In the genomic region with DNA sequence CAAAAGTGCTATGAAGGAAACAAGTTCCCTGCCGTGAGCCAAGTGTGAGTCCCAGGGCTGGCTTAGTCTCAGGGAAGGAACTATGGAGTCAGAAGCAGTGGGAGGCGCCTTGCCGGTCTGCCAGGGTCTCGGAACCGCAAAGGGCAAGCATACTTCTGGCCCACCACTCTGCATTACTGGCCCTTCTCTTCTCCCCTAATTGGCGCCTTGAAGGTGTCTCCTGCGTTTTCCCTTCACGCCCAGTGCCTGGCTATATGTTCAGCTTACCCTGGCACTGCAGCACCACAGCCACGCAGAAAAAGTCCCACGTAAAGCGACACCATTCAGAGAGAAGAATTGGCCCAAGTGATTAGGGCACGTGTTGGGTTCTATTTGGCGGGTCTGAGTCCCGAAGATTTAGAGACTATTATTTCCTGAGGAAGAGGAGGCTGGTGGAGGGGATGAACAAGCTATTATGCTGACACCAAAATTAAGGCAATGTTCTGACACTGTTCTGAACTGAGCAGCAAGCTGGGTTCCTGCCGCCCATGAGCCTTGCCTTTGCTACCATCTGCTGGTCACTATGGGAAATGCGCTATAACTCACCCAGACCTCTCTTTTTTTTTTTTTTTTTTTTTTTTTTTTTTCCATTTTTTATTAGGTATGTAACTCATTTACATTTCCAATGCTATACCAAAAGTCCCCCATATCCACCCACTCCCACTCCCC, we compare ENCODE assay signal across 8 mouse cellular contexts.
DNase-seq lines count a peak whose midpoint lies in the region; ATAC-seq and TF ChIP-seq lines count a peak whose summit lies in the region.

No protein-coding gene starts in this region.

- no peak overlapping the region for H3K27ac ChIP-seq in limb, embryonic 14.5 days (replicated peaks; ENCODE audit: low read depth, low read length)

- H3K4me2 ChIP-seq in limb, embryonic 14.5 days (replicated peaks; ENCODE audit: low read depth, low read length, severe bottlenecking): no peak overlapping the region; the same call in 1 of the 2 replicates

- H3K4me1 ChIP-seq in limb, embryonic 14.5 days (ENCODE audit: control insufficient read depth, insufficient read depth, low read length): no peaks in the 10 kb centered on the region

- TF ChIP-seq CTCF in C2C12 (IDR thresholded peaks at IDR 0.05; ENCODE audit: control insufficient read depth, insufficient read depth, insufficient read length): peak; percentile 68

- no peak overlapping the region for H3K4me3 ChIP-seq in C2C12 (ENCODE audit: insufficient read depth, poor library complexity, severe bottlenecking)
- H3K4me3 ChIP-seq in limb, embryonic 14.5 days (replicated peaks; ENCODE audit: low read length): no peak overlapping the region

- H3K79me2 ChIP-seq in C2C12 (ENCODE audit: control insufficient read depth, insufficient read depth): no peaks in the 10 kb centered on the region

- H3K27me3 ChIP-seq in C2C12 (ENCODE audit: control insufficient read depth, insufficient read depth, insufficient read length): peaks cover 3% of the 10 kb centered on the region
- H3K27me3 ChIP-seq in limb, embryonic 14.5 days (ENCODE audit: control insufficient read depth, insufficient read depth, low read length): no peaks in the 10 kb centered on the region

- H3K36me3 ChIP-seq in C2C12 (ENCODE audit: control insufficient read depth, insufficient read depth): no peaks in the 10 kb centered on the region
- no peaks in the 10 kb centered on the region for H3K36me3 ChIP-seq in limb, embryonic 14.5 days (ENCODE audit: control insufficient read depth, insufficient read depth, low read length)

- H3K79me3 ChIP-seq in C2C12 (ENCODE audit: low read depth): no peaks in the 10 kb centered on the region

- peak; percentile 64 for DNase-seq in ZHBTc4 (ENCODE audit: low read depth, low spot score)
- DNase-seq in embryo, embryonic 10.5 days (ENCODE audit: low spot score): peak; percentile 78
- peak; percentile 50 to 56 for DNase-seq in gastrocnemius, postnatal 4 days (ENCODE audit: low spot score in 2 of 2)
- DNase-seq in kidney, adult 9 months: peak; percentile 63
- DNase-seq in limb, embryonic 14.5 days (ENCODE audit: low spot score): peak; percentile 79
- DNase-seq in natural killer cell, adult 2 months (ENCODE audit: low spot score in 2 of 2): peak; percentile 4 to 35
- peak; percentile 34 for DNase-seq in thymus, postnatal 25 days

- TF ChIP-seq POLR2A in limb, embryonic 14.5 days (IDR thresholded peaks at IDR 0.05; ENCODE audit: borderline replicate concordance, extremely low read depth, insufficient read depth, insufficient read length): no peak

- 46% methylated on average over 16 of the region's 16 CpGs for WGBS in limb, embryonic 14.5 days

- no peak overlapping the region for H3K9ac ChIP-seq in limb, embryonic 14.5 days (ENCODE audit: low read depth, low read length, severe bottlenecking)

- no peak overlapping the region for H3ac ChIP-seq in C2C12 (ENCODE audit: control insufficient read depth, insufficient read length, low read depth)

- H3K9me3 ChIP-seq in limb, embryonic 14.5 days (ENCODE audit: control insufficient read depth, low read length): peaks cover 8% of the 10 kb centered on the region; the same call in 1 of the 2 replicates

- ATAC-seq in limb, embryonic 14.5 days (ENCODE audit: low FRiP score, low read depth): peak; percentile 57; the same call in 1 of the 2 replicates

TF ChIP-seq in C2C12, 6 proteins besides CTCF, POLR2A, EP300 and RAD21:
- TF ChIP-seq USF1 (IDR thresholded peaks at IDR 0.05; ENCODE audit: low read depth) (no peak), FOSL1 (IDR thresholded peaks at IDR 0.05; ENCODE audit: insufficient read depth, low read length, poor library complexity, severe bottlenecking) (no peak), MAX (IDR thresholded peaks at IDR 0.05) (no peak), CEBPB (IDR thresholded peaks at IDR 0.05; ENCODE audit: low read depth) (no peak), MYOD1 (IDR thresholded peaks at IDR 0.05; ENCODE audit: control insufficient read depth, insufficient read length, low read depth) (no peak), MYOG (IDR thresholded peaks at IDR 0.05; ENCODE audit: control insufficient read depth, extremely low read depth, insufficient read length) (no peak)

Comparison
In these comparisons a context has a peak if more than half of its experiments do, and no peak if none do; other contexts are left out.
1. DNase-seq: peak in every context shown above with its lines; median percentile 79 in limb, embryonic 14.5 days; 78 in embryo, embryonic 10.5 days; 64 in ZHBTc4; 63 in kidney, adult 9 months; 53 in gastrocnemius, postnatal 4 days; 34 in thymus, postnatal 25 days; 20 in natural killer cell, adult 2 months.